Mouse (Mus musculus): Measurements from ENCODE around the gene Psmb9.

The Psmb9 gene

DNA sequence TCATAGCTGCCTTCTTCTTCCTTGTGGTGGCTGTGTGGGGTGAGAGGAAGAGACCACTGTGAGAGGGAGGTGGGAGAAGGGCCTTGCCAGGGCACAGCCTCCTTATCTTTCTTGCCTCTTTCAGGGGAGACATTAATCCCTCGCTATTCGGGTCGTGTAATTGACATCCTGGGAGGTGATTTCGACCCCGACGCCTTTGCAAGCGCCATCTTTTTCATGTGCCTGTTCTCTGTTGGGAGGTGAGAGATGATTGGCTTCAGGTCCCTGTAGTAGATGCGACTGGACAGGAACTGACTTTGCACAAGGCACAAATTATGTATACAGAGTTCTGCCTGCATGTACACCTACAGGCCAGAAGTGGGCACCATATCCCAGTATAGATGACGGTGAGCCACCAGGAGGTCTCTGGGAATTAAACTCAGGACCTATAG, 18.2 kb upstream of the Psmb9 start:
- no peak for DNase-seq (ENCODE audit: low read depth)

DNA sequence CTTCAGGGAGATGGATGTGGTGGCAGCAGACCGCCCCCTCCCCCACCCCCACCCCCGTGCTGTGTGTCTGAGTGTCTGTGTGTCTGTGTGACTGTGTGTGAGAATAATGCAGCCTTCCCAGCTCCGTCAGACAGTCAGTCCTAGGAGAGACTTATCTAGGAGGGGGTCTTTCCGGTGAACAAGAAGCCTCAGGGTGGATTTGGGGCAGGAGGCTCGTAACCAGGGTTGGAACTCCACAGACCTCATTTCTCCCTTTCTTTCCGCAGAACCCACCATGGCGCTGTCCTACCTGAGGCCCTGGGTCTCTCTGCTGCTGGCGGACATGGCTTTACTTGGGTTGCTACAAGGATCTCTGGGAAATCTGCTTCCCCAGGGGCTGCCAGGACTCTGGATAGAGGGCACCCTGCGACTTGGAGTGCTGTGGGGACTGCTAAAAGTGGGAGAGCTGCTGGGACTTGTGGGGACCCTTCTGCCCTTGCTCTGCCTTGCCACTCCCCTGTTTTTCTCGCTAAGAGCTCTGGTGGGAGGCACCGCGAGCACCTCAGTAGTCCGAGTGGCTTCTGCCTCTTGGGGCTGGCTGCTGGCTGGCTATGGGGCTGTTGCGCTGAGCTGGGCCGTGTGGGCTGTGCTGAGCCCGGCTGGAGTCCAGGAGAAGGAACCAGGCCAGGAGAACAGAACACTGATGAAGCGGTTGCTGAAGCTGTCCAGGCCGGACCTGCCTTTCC, 17.6 kb upstream of the Psmb9 start:
- no peak for DNase-seq (ENCODE audit: low read depth)

DNA sequence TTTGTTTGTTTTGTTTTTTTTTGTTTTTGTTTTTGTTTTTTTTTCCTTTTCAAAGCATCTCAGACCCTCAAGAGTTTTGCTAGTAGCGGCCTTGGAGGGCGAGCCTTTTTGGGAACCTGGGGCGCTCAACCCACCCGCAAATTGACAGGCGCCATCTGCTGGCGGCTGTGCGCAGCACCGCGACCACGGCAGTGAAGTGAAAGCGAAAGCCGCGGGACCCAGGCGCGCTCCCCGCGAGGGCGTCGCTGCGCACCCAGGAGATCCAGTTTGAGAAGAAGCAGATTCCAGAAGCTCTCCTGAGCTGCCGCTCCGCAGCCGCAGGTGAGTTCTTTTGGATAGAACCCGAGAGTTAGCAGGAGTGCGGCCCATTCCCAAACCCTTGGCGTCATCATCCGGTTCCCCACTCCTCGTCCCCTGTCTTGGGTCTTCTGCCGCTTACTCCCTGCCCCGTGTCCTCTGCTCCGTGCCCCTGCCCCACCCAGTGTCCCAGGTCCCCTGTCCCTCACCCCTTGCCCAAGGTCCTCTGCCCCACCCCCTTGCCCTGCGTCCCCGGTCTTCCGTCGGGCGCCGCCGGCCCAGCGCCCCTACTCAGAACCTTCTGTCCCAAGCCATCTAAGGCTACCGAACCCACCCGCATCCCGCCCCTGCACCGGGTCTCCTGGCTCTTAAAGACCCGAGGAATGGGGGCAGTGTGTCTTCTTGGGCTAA, 16.9 kb upstream of the Psmb9 start:
- DNase-seq (ENCODE audit: low read depth) = no peak

GRCm38 (mm10) chr17:34203444-34203843, 15.9 kb upstream of the Psmb9 start, which contains the start of gene Tap2:
Gene Tap2, plus strand, starts transcription at chr17:34203527.
- DNase-seq (ENCODE audit: low read depth) = no peak

DNA sequence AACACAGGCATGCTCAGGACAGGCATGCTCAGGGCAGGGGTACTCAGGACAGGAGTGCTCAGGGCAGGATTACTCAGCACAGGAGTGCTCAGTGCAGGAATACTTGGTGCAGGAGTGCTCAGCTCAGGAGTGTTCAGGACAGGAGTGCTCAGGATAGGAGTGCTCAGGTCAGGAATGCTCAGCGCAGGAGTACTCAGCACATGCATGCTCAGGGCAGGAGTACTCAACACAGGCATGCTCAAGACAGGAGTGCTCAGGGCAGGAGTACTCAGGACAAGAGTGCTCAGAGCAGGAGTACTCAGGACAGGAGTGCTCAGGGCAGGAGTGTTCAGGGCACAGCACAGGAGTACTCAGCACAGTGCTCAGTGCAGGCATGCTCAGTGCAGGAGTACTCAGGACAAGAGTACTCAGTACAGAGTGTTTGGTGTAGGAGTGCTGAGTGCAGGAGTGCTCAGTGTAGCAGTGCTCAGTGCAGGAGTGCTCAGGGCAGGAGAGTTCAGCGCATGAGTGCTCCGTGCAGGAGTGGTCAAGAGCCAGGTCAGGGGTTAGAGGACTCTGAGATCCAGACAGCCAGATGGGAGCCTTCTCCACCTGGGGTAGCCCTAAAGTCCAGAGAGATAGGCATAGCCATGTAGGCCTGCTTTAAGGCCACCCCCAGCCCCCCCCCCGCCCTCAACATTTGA, 15.3 kb upstream of the Psmb9 start:
- no peak for DNase-seq (ENCODE audit: low read depth)

DNA sequence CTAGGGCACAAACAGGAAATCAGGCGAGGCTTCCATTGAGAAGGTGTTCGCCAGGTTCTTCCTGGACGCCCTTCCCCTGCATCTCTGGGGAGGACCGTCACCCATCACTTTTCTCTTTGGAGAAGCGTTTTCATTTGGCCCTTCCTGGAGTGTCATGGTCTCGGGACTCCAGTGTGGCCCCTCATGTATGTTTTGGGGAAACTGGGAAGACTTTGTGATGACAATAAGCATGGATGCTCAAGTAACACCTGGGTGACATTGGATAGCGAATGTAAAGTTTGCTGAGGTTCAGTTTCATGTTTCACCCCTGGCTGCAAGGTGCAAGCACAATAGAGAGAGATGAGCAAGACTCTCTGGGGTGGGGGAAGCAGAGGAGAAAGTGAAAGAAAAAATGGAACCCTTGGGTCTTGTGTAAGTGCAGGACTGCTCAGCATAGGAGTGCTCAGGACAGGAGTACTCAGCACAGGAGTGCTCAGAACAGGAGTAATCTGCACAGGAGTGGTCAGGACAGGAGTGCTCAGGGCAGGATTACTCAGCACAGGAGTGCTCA, 14.0 kb upstream of the Psmb9 start:
- DNase-seq (ENCODE audit: low read depth) = no peak

- no peak for DNase-seq (ENCODE audit: low read depth)
Observed at GRCm38 (mm10) chr17:34200772-34201505, 13.4 kb upstream of the Psmb9 start.

GRCm38 (mm10) chr17:34200047-34200446, 12.5 kb upstream of the Psmb9 start:
- no peak for DNase-seq (ENCODE audit: low read depth)

DNA sequence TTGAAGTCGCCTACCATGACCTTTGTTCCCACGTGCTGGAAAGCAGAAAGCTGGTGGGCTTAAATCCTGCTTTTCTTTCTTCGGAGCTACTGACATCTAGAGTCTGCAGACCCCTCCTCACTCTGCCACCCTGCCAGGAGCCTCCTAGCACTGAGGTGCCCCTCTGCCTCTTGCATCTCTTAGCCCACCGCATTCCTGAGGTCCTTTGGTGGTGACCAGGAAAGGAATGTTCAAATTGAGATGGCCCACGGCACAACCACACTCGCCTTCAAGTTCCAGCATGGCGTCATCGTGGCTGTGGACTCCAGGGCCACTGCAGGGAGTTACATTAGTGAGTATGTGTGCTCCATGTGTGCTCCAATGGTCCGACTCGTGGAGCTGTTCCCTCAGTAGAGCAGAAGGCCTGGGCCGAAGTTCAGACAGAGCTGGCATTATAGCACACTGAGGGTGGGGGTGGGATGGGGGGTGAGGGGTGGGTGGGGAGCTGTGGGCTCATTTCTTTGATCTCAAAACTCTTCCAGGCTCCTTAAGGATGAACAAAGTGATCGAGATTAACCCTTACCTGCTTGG, 11.6 kb upstream of the Psmb9 start:
- DNase-seq (ENCODE audit: low read depth) = no peak

GRCm38 (mm10) chr17:34198521-34198912, 11.0 kb upstream of the Psmb9 start:
- DNase-seq (ENCODE audit: low read depth) = no peak

DNA sequence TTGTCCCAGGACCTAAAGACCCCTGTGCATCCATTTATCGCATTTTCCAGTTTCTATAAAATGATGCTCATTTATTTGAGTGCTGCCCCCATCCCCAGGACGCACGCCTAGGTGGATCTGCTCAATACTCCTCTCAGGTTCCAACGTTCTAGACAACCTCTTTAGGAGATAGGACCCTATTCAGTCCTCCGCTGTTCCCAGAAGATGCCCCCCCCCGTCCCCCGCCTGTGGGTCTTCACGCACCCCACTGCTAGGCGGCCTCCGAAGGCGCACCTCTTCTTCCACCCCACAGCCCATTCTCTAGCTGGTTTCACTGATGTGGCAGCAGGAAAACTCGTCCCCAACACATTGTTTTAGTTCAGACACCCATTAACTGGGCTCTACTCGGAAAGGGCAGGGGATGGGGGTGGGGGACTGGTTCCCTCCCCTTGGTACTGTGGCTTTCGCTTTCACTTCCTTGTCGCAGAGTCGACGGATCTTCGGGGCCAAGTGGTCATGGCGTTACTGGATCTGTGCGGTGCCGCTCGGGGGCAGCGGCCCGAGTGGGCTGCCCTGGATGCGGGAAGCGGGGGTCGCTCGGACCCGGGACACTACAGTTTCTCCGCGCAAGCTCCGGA, 10.4 kb upstream of the Psmb9 start:
- DNase-seq (ENCODE audit: low read depth) = no peak

- peak; percentile 76 for DNase-seq (ENCODE audit: low read depth)
Observed at GRCm38 (mm10) chr17:34196941-34197894, 9.7 kb upstream of the Psmb9 start, which contains the start of gene Psmb8. Gene Psmb8, plus strand, starts transcription at chr17:34197721.

GRCm38 (mm10) chr17:34196491-34196890, 8.9 kb upstream of the Psmb9 start:
- DNase-seq (ENCODE audit: low read depth) = no peak

DNA sequence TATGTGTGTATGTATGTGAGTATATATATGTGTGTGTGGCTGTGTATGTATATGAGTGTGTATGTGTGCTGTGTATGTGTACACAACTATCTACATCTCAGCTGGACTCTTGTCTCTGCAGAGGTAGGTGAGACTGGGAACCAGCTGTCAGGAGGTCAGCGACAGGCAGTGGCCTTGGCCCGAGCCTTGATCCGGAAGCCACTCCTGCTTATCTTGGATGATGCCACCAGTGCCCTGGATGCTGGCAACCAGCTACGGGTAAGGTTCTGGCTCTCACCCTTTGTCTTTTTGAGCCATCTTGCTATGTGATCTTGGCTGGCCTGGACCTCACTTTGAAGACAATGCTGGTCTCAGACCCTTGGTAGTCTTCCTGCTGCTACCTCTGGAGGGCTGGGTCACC, 7.2 kb upstream of the Psmb9 start:
- DNase-seq (ENCODE audit: low read depth) = no peak

DNA sequence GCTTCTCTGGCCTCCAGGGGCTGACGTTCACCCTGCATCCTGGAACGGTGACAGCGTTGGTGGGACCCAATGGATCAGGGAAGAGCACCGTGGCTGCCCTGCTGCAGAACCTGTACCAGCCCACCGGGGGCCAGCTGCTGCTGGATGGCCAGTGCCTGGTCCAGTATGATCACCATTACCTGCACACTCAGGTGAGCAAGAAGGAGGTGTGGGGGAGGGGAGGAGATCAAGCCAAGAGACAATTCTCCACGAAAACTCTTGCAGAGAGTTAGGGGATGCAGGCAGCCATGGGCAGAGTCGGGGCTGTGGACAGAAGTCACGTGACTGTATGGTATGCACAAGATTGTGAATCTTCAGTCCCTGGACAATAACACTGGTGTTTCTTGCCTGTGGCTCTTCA, 5.9 kb upstream of the Psmb9 start:
- no peak for DNase-seq (ENCODE audit: low read depth)

- DNase-seq (ENCODE audit: low read depth) = no peak
Observed at GRCm38 (mm10) chr17:34192852-34193251, 5.3 kb upstream of the Psmb9 start.

DNA sequence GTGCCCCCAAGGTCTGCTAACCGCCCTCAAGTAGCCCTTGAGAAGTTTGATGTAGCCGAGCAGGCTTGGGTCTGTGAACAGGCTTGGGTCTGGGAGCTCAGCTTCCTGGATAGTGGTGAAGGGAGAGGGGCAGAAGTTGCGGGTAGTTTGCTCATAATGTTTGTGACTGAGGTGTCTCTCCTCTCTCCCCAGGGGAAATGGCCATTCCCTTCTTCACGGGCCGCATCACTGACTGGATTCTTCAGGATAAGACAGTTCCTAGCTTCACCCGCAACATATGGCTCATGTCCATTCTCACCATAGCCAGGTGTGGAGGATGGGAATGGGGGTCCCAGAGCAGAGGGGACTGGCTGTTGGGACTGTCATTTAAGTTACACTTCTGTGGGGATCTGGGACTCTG, 1.4 kb upstream of the Psmb9 start:
- DNase-seq (ENCODE audit: low read depth) = no peak

GRCm38 (mm10) chr17:34188010-34188409, 446 bp upstream of the Psmb9 start:
- no peak for DNase-seq (ENCODE audit: low read depth)

GRCm38 (mm10) chr17:34186885-34187260, 691 bp downstream of the Psmb9 start:
- DNase-seq (ENCODE audit: low read depth) = no peak

DNA sequence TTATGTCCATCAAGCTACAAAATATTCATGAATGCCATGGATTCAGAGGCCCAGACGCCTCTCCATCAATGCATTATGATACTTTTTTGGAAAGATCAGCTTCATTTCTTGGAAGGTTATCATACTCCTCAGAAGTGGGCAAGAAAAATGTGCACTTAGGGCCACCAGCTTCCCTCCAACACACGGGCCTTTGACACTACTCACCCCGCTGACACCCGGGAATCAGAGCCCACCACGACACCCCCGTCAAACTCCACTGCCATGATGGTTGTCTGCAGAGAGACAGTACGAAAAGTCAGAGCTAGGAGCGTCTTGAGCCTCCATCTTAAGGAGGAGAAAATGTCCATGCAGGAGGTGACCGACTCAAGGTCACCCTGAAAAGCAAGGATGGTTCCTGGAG, 2.0 kb downstream of the Psmb9 start:
- no peak for DNase-seq (ENCODE audit: low read depth)

Data from fibroblast of lung, adult 2 months (primary cell).